Mouse (Mus musculus): Measurements from ENCODE around the gene Vhl. TPM values are rescaled to one million over a fixed set of nuclear protein-coding genes. Genes with fewer than 3 reads are reported as not detected.
"Not testable (repeated sequence)": the region's sequence is repeated elsewhere in the genome, so short reads cannot be mapped to it uniquely, and the experiment has no call there.

Gene Vhl
- total RNA-seq, 1 experiment from 2014 or later, result 21.6 TPM

DNA sequence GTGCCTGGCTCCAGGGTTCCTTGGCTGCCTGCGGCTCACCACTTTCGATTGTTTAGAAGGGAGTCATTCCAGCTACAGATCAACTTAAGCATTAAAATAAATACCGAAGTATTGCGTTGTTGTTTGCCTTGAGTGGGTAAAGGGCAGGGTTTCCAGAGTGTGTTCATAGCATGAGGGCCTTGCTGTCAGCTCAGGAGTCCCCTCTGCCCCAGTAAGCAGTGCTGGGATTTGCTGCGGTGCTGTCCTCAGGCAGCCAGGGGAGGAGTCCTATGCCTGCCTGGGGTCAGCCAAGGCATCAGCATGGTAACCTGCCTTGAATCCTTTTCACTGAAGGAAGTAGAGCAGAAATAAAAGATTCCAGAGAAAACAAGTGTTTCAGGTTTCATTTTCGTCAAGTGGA lies 33.1 kb downstream of the Vhl start:
- no peak for ATAC-seq (replicated peaks; ENCODE audit: insufficient number of reproducible peaks, low FRiP score, low TSS enrichment, poor library complexity, severe bottlenecking)

DNA sequence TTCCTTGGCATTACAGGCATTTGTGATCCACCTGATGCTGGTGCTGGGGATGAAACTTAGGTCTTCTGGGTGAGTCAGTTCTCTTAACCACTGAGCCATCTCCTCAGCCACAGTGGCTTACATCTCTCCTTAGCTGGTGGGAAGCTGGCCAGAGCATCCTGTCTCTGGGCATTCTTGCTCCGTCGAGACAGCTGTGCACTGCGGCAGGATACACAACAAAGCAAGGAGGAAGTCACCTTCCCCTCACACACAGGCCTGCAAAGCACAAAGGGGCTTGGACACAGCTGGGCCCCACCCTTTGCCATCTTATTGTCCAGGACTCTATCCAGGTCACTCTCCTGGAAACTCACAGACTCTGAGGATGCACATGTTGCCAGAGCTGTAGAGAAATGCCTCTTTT lies 34.5 kb downstream of the Vhl start:
- ATAC-seq (replicated peaks; ENCODE audit: insufficient number of reproducible peaks, low FRiP score, low TSS enrichment, poor library complexity, severe bottlenecking), result no peak

DNA sequence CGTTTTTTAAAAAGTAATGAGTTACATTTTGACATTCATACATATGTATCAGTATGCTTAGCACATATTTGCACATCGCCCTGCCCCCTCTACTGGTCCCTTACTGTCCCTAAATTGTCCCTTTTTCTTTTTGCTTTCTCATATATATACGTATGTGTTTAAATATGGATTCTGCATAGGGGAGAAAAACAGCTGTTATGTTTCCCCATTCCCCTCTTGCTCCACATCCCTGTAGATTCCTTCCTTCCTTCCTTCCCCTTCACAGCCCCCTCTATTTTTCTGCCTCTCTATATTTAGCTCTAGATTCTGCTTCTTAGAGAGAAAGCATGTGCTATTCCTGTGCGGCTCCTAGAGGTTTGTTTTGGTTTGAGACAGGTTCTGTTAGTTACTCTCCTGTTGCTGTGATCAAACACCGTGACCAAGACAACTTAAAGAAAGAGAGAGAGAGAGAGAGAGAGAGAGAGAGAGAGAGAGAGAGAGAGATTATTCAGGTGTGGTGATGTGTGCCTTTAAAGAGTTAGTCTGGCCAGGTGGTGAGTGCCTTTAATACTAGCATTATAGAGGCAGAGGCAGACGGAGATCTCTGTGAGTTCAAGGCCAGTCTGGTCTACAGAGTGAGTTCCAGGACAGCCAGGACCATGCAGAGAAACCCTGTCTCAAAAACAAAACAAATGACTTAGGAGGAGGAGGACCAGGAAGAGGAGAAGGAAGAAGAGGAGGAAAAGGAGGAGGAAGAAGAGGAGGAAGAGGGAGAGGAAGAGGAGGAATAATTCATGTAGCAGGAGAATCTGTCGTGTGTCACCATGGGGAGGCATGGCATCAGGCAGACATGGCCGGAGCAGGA lies 36.1 kb downstream of the Vhl start:
- no peak for ATAC-seq (replicated peaks; ENCODE audit: insufficient number of reproducible peaks, low FRiP score, low TSS enrichment, poor library complexity, severe bottlenecking)

DNA sequence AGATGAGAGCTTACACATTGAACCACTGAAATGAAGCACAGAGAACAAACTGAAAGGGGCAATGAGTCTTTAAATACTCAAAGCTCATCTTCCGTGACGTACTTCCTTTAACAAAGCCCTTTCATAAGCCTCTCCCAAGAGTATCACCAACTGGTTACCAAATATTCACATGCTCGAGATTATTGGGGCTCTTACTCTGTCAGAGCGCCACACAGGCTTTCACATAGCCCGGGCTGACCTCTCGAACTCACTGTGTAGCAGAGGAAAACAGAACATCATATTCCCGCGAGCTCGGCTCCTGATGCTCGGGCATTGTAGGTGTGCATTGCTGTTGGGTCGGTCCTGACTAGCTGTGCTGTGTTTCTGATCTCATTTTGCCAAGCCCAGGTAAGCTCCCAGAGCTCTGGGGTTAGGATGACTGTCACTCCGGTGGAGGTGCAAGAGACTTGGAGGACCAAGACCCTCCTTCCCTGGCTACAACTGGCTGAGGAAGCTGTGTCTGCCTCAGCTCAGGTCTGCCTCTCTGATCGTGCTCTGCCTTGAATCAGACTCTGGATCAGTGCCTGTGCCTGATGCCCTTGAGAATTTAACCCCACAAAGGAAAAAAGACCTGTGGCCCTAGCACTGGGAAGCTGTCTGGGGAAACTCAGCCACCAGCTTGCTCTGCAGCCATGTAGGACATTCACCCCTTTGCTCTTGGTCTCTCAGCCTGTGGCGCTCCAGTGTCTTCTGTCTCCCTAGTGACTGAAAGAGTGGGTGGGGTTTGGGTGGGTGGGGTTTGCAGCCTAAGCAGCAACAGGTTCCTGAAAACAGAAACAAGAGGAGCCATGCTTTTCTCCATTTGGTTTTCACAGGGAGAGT lies 37.0 kb downstream of the Vhl start:
- ATAC-seq (replicated peaks; ENCODE audit: insufficient number of reproducible peaks, low FRiP score, low TSS enrichment, poor library complexity, severe bottlenecking), result peak; percentile 25

DNA sequence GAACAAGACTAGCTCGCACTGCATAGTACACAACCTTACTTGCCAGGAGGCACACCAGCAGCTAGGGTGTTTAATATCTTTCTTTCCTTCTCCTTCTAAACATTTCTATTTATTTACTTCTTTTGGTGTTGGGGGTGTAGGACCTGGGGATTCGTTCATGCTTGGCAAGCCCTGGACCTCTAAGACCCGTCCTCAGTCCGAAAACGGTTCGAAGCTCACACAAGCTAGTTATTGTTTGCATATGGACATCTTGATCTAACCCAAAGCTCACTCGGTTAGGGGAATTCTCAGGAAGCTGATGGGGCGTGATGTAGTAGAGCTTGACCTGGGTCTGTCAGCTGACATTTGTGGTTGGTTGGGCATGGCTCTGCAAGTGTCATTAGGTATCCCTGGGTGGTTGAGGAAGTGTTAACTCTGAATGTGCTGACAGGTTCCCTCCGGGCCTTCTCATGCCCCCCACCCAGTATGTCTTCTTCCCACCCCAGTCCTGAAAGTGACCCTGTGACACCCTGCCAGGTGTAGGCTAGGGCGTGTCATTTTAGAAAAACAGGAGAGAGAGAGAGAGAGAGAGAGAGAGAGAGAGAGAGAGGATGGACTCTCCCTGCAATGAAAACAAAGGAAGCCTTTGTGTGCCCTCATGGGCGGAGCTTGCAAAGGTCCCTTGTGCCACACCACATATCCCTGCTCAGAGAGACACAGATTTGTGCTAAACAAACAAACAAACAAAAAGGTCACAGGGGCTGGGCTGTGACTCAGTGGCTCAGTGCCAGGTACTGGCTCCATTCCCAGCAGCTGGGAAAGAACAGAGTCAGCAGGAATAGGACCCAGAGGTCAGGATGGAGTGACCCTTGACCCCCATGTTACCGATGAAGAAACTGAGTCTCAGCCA lies 37.8 kb downstream of the Vhl start:
- peak; percentile 68 for ATAC-seq (replicated peaks; ENCODE audit: insufficient number of reproducible peaks, low FRiP score, low TSS enrichment, poor library complexity, severe bottlenecking)

DNA sequence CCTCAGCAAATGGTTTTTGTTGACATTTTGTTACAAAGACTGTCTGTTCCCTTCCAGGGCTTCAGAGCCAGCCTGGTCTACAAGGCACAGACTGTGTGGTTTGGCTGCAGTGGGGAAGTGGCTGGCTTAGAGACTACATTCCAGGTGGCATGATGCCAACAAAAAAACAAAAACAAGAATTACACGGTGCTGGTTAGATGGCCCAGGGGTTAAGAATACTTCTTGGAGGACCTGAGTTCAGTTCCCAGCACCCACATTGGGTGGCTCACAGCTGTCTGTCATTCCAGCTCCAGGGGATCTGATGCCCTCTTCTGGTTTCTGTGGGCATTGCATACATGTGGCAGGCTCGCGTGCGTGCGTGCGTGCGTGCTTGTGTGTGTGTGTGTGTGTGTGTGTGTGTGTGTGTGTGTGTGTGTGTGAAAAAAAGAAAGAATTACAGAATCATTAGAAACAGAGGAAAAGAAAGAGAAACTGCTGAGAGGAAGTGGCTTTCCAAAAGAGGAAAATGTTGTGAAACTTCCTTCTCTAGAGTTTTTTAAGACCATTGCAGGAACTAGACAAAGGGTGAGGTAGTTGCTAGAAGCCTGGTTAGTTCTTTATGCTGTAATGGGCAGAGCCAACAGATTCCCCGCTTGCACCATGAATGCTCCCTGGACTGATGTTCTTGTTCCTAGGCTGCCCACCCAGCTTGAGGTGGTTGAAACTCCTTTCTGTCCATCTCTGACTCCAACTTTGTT lies 39.4 kb downstream of the Vhl start:
- ATAC-seq (replicated peaks; ENCODE audit: insufficient number of reproducible peaks, low FRiP score, low TSS enrichment, poor library complexity, severe bottlenecking), result peak; percentile 28; the same call in 1 of the 2 replicates

DNA sequence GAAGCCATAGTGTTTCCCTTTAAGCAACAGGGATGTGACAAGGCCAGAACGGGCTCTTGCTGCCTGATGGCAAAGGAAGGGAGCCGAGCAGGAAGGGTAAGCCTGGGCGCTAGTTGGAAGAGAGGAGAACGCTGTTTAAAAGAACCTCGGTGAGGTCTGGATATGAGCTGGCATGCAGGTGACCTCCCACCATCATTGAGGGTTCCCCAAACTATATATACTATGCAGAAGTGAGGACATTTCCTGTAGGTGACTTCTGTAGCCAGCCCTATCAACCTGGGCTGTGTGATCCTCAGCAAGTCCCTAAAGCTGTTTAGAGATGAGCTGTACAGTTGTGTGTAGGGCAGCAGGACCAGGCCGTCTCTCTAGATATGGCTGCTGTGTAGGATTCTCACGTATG lies 40.5 kb downstream of the Vhl start:
- no peak for ATAC-seq (replicated peaks; ENCODE audit: insufficient number of reproducible peaks, low FRiP score, low TSS enrichment, poor library complexity, severe bottlenecking)

DNA sequence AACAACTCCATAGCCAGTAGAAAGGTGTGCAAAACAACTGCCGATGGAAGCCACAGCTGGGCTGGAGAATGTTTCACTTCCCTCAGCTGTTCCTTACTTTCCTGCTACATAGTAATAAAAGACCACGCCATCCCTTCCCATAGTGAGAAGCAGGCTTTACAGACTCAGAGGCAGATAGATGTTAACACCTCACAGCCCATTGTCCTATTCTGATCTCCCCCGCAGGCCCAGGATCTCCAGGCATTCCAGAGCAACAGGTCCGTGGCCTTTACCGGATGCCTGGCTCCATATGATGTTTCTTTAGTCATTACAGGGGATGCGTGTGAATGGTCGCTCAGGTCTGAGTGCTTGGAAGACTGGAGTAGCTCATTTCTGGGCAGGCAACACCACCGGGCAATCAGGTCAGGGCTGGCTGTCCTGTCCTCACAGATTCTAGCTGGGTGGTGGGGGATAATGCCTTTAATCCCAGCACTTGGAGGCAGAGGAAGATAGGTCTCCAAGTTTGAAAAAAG lies 43.9 kb downstream of the Vhl start:
- ATAC-seq (replicated peaks; ENCODE audit: insufficient number of reproducible peaks, low FRiP score, low TSS enrichment, poor library complexity, severe bottlenecking), result no peak

DNA sequence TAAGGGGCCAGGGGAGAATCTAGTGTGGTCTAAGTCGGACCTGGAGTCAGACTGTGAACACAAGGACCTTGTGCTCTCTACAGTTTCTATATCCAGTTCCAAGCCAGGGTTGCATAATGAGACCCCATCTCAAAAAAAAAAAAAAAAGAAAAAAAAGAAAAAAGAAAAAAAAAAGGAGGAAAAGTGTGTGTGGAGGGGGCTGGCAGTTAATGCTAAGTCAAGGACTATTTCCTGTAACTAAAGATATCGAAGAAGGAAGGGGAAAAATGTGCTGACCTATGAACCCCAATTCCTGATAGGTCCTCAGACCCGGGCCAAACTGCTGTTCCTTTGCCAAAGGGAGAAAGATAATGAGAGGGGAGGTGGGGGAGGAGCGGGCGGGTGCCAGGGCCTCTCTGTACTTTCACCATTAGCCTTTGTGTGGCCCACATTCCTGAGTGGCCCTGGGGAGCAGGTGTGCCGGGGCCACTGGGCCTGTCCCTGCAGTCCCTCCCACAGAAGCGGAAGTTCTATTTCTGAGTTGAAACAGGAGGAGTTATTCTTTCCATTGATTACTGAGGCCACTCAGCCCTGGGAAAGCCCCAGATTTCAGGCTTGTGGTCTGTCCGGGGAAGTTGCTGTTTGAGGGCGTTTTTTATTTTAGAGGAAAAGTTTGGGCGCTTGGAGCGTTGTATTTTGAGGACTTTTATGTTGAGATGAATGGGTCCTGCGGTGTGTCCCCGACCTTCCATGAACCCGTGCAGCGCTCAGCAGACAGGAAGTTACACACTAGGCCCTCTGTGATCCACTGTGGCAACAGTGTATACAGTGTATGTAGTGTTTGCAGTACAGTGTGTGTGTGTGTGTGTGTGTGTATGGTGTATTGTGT lies 44.8 kb downstream of the Vhl start:
- peak; percentile 77 for ATAC-seq (replicated peaks; ENCODE audit: insufficient number of reproducible peaks, low FRiP score, low TSS enrichment, poor library complexity, severe bottlenecking)

DNA sequence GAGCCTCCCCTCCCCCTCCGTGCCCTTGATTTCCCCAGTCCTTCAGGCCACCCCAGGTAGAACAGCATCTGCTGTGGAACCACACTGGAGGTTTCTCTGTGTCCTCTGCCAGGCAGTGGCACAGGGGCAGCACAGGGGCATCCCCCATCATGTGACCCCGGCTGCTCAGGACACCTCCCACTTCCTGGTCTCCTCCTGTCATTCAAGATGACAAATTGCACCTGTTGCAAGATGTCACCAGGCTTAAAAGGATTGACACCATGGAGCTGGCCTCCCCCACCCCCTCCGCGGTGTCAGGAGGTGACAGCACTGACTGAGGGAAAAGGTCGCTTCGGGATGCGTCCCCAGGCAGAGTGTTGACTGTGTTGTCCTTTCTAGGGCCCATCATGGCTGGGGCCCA lies 46.1 kb downstream of the Vhl start:
- ATAC-seq (replicated peaks; ENCODE audit: insufficient number of reproducible peaks, low FRiP score, low TSS enrichment, poor library complexity, severe bottlenecking), result peak; percentile 5; the same call in 1 of the 2 replicates

DNA sequence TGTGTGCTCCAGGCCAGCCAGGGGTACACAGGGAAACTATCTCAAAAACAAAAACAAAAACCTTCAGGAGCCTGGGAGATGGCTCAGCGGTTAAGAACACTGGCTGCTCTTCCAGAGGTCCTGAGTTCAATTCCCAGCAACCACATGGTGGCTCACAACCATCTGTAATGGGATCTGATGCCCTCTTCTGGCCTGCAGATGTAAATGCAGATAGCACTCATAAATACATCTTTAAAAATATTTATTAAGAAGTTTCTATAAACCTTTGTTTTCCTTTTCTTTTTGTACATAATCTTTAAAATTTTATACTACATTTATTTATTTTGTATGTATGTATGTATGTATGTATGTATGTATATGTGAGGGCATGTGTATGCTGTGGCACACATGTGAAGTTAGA lies 48.3 kb downstream of the Vhl start:
- not testable (repeated sequence) for ATAC-seq (replicated peaks; ENCODE audit: insufficient number of reproducible peaks, low FRiP score, low TSS enrichment, poor library complexity, severe bottlenecking)

DNA sequence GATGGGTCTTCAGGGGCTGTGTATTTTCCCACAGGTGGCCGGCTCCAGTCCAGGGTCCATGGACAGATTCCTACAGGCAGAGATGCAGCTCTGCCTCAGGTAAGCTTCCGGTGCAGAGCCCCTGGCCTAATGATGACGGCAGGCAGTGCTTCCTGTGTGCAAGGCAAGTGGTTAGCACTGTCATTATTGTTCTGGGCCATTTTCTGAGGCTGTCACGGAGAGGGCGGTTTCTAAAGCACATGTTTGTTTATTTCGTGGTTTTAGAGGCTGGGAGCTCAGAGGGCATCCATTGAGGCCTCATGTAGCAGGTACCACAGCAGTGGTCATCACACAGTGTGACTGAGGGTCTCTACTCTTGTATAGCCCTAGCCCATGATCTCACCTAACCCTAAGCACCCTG lies 49.2 kb downstream of the Vhl start:
- no peak for ATAC-seq (replicated peaks; ENCODE audit: insufficient number of reproducible peaks, low FRiP score, low TSS enrichment, poor library complexity, severe bottlenecking)

DNA sequence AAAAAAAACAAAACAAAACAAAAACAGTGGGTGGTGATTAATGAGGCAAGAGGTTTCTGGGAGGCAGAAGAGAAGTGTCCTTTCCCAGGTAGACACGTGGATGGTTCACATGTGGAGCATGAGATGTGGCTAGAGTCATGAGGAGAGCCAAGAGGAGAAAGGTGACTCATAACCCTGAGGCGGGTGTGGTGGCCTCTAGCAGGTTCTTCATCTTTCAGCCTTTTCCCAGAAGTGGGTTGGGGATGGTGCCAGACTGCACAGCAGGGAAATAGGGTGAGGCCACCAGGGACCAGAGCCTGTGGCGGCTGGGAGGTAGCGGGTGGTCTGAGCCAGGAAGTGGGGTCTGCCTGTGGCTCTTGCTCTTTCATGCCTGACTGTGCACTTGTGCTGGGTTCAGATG lies 51.5 kb downstream of the Vhl start:
- ATAC-seq (replicated peaks; ENCODE audit: insufficient number of reproducible peaks, low FRiP score, low TSS enrichment, poor library complexity, severe bottlenecking), result no peak

DNA sequence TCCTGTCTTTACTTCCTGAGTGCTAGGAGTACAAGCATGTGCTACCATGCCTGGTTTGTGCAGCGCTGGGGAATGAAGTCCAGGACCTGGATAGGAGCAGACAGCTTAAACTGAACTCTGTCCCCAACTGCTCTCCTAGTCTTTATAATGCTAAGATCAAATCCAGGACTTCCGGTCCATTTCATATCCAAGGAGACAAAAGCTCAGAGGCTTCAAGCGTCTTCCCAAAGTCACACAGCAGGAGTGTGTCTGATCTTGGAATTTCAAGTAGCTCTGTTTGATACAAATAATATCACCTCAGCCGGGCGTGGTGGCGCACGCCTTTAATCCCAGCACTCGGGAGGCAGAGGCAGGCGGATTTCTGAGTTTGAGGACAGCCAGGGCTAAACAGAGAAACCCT lies 52.2 kb downstream of the Vhl start:
- ATAC-seq (replicated peaks; ENCODE audit: insufficient number of reproducible peaks, low FRiP score, low TSS enrichment, poor library complexity, severe bottlenecking), result no peak

DNA sequence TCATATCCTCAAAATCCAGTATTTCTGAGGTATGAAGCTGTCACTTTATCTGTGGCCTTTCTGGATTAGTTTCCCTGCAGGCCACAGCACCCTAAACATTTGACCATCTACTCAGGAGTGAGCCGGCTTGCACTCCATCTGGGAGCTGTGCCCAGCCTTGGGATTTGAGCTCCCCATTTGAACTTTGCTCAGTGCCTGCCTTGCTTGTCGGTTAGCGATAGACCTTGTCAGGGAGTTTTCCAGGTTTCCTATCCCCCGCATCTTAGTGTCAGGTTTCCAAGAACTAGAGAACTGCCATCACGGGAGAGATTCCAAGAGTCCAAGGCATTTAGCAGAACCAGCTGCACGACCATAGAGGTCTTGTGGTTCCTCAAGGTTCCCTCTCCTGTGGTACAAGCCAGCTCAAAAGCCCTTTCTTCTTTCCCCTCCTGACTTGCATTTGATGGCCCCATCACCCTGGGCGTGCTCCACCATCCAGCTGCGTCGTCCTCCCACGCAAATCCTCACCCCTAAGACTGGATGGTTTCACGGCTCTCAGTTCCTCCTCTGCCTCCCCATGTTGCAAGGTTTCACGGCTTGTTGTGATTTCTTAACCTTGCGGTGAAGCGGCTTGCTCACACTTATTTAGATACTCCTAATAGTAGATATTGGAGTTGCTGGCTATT lies 53.4 kb downstream of the Vhl start:
- ATAC-seq (replicated peaks; ENCODE audit: insufficient number of reproducible peaks, low FRiP score, low TSS enrichment, poor library complexity, severe bottlenecking), result peak; percentile 84

DNA sequence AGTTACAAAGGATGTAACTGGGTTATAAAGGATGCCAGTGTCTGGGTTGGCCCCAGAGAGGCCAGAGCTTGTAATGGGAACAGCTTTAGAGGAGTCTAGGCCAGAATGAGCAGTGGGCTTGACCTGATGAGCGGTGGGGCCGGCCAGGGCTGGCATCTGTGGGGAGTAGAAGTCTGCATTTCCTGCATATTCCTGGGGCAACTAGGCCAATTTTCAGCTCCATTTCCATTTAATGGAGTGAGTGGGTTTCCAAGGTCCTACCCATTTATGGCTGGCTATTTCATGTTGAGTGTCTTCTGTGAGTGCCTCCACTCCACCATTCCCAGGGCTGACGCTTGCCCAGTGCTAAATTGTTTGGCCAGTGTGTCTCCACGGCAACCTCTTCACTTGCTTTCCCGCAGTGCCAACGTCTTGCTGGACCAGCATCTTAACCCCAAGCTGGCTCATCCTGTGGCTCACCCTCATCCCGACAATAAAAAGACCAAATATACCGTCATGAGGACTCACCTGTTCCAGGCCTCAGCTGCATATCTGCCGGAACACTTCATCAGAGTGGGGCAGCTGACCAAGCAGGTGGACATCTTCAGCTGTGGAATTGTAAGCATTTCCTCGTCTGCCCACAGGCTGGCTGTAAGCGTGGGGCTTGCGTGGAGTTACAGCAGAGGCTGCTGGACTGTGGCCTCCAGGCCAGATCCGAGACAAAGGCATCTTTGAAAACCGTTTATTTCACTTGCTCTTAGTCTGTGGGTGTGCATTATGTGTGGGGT lies 54.7 kb downstream of the Vhl start:
- ATAC-seq (replicated peaks; ENCODE audit: insufficient number of reproducible peaks, low FRiP score, low TSS enrichment, poor library complexity, severe bottlenecking), result no peak

Measured in monocyte, adult 5-6 weeks (primary cell).